Mouse (Mus musculus) E14TG2a.4 (cell line): ENCODE results near the gene Tmem174.

Experiments
- H3K27me3 ChIP-seq: 2 replicates; pipeline ENCODE4 v1.6.1; 2014; ENCODE audit warnings: low read length, control low read depth; ENCODE audit not compliant: insufficient read depth
- H3K36me3 ChIP-seq: 2 replicates; pipeline ENCODE4 v1.6.1; 2014; ENCODE audit warnings: low read length, control low read depth; ENCODE audit not compliant: insufficient read depth
- H3K4me1 ChIP-seq: replicated peaks from 2 replicates; pipeline ENCODE4 v1.6.1; 2014; ENCODE audit warnings: low read depth, low read length, control low read depth
- H3K4me3 ChIP-seq: replicated peaks from 2 replicates; pipeline ENCODE4 v1.5.1; 2014; ENCODE audit warnings: mild to moderate bottlenecking, low read length
- H3K9me3 ChIP-seq: 2 replicates; pipeline ENCODE4 v1.6.1; 2014; ENCODE audit warnings: low read length, control low read depth
- CTCF ChIP-seq: conservative IDR thresholded peaks from 2 replicates; pipeline ENCODE4 v1.5.1; 2014; ENCODE audit warnings: low read length
- NANOG ChIP-seq: IDR thresholded peaks from 2 replicates; pipeline ENCODE4 v1.6.1; 2014; ENCODE audit warnings: borderline replicate concordance, low read length, mixed read lengths
- POU5F1 ChIP-seq: IDR thresholded peaks from 2 replicates; pipeline ENCODE4 v1.6.1; 2014; ENCODE audit warnings: low read length, borderline replicate concordance

Tmem174 gene

GRCm38 (mm10) chr13:98638507-98639166, 1.4 kb upstream of the Tmem174 start:
- no peak for TF ChIP-seq POU5F1
- Histone ChIP-seq H3K9me3 (peaks cover 13% of the 10 kb centered on the region), H3K4me1 (peaks cover 5% of the 10 kb centered on the region; the same call in 1 of the 2 replicates), H3K36me3 (no peaks in the 10 kb centered on the region), H3K27me3 (peaks cover 20% of the 10 kb centered on the region), H3K4me3 (no peak overlapping the region)

- Histone ChIP-seq H3K4me1 (peaks cover 5% of the 10 kb centered on the region; the same call in 1 of the 2 replicates), H3K9me3 (peaks cover 8% of the 10 kb centered on the region), H3K36me3 (no peaks in the 10 kb centered on the region), H3K4me3 (peak overlapping the region; percentile 39), H3K27me3 (peaks cover 20% of the 10 kb centered on the region)
- TF ChIP-seq NANOG = no peak
- TF ChIP-seq CTCF = no peak
- TF ChIP-seq POU5F1 = no peak
Observed at GRCm38 (mm10) chr13:98636571-98636970, 639 bp downstream of the Tmem174 start.

- peaks cover 16% of the 10 kb centered on the region for H3K4me1 ChIP-seq
- H3K9me3 ChIP-seq = no peaks in the 10 kb centered on the region
- no peak for TF ChIP-seq NANOG
- peak; percentile 63 for TF ChIP-seq CTCF
- TF ChIP-seq POU5F1 = no peak
- peaks cover 20% of the 10 kb centered on the region for H3K27me3 ChIP-seq
- H3K4me3 ChIP-seq = no peak overlapping the region
- H3K36me3 ChIP-seq = no peaks in the 10 kb centered on the region
Observed at GRCm38 (mm10) chr13:98633641-98634484, 3.3 kb downstream of the Tmem174 start.

- H3K4me1 ChIP-seq = peaks cover 16% of the 10 kb centered on the region
- no peak overlapping the region for H3K4me3 ChIP-seq
- TF ChIP-seq CTCF (no peak), POU5F1 (no peak), NANOG (no peak)
- H3K36me3 ChIP-seq = no peaks in the 10 kb centered on the region
- peaks cover 20% of the 10 kb centered on the region for H3K27me3 ChIP-seq
- no peaks in the 10 kb centered on the region for H3K9me3 ChIP-seq
Observed at GRCm38 (mm10) chr13:98632306-98632942, 4.8 kb downstream of the Tmem174 start.

- peak overlapping the region; percentile 20; the same call in 1 of the 2 replicates for H3K4me3 ChIP-seq
- TF ChIP-seq NANOG (no peak), POU5F1 (no peak), CTCF (no peak)
- H3K9me3 ChIP-seq = no peaks in the 10 kb centered on the region
- peaks cover 10% of the 10 kb centered on the region for H3K27me3 ChIP-seq
- peaks cover 10% of the 10 kb centered on the region for H3K4me1 ChIP-seq
- no peaks in the 10 kb centered on the region for H3K36me3 ChIP-seq
Observed at GRCm38 (mm10) chr13:98631105-98631838, 5.9 kb downstream of the Tmem174 start.

- peaks cover 10% of the 10 kb centered on the region for H3K4me1 ChIP-seq
- no peaks in the 10 kb centered on the region for H3K27me3 ChIP-seq
- no peak for TF ChIP-seq CTCF
- no peaks in the 10 kb centered on the region for H3K36me3 ChIP-seq
- no peak overlapping the region for H3K4me3 ChIP-seq
- H3K9me3 ChIP-seq = peaks cover 28% of the 10 kb centered on the region
Observed at GRCm38 (mm10) chr13:98626736-98627135, 10.5 kb downstream of the Tmem174 start.

- peaks cover 4% of the 10 kb centered on the region for H3K4me1 ChIP-seq
Observed at GRCm38 (mm10) chr13:98624506-98624905, 12.7 kb downstream of the Tmem174 start.

More at GRCm38 (mm10) chr13:98624506-98624905, 12.7 kb downstream of the Tmem174 start:
- no peak for TF ChIP-seq NANOG
- TF ChIP-seq CTCF = no peak
- no peak for TF ChIP-seq POU5F1
- no peaks in the 10 kb centered on the region for H3K36me3 ChIP-seq
- H3K4me3 ChIP-seq = no peak overlapping the region
- H3K27me3 ChIP-seq = no peaks in the 10 kb centered on the region
- peaks cover 43% of the 10 kb centered on the region for H3K9me3 ChIP-seq
